Mouse (Mus musculus) A20 (cell line): Measurements from ENCODE around the gene Rps6ka1.
"Not testable (repeated sequence)": the region's sequence is repeated elsewhere in the genome, so short reads cannot be mapped to it uniquely, and the experiment has no call there.

Experiments
- DNase-seq: peaks from one replicate; pipeline ENCODE4 v3.0.0-alpha.2; 2011; ENCODE audit warnings: low read depth, low spot score

Rps6ka1 gene

GRCm38 (mm10) chr4:133887672-133888453 lies at the start of gene Rps6ka1:
Gene Rps6ka1 (minus strand): TSS chr4:133887797.
- DNase-seq, result peak; percentile 92

- no peak for DNase-seq
These were observed 44.2 kb upstream of the Rps6ka1 start for GRCm38 (mm10) chr4:133931785-133932184.

GRCm38 (mm10) chr4:133931349-133931748 lies 43.8 kb upstream of the Rps6ka1 start:
- peak; percentile 58 for DNase-seq

- no peak for DNase-seq
These were observed 41.7 kb upstream of the Rps6ka1 start for GRCm38 (mm10) chr4:133929278-133929670.

GRCm38 (mm10) chr4:133928576-133929277 lies 41.1 kb upstream of the Rps6ka1 start:
- no peak for DNase-seq

GRCm38 (mm10) chr4:133925204-133925603 lies 37.6 kb upstream of the Rps6ka1 start:
- no peak for DNase-seq

GRCm38 (mm10) chr4:133923743-133924142 lies 36.1 kb upstream of the Rps6ka1 start:
- no peak for DNase-seq

GRCm38 (mm10) chr4:133918093-133918825 lies 30.7 kb upstream of the Rps6ka1 start:
- DNase-seq, result not testable (repeated sequence)

- DNase-seq, result no peak
These were observed 24.4 kb upstream of the Rps6ka1 start for GRCm38 (mm10) chr4:133911983-133912382.

GRCm38 (mm10) chr4:133910236-133911211 lies 22.9 kb upstream of the Rps6ka1 start:
- peak; percentile 99 for DNase-seq

- DNase-seq, result no peak
These were observed 20.5 kb upstream of the Rps6ka1 start for GRCm38 (mm10) chr4:133908051-133908450.

GRCm38 (mm10) chr4:133907086-133907485 lies 19.5 kb upstream of the Rps6ka1 start:
- no peak for DNase-seq

GRCm38 (mm10) chr4:133906336-133906735 lies 18.7 kb upstream of the Rps6ka1 start:
- DNase-seq, result not testable (repeated sequence)

GRCm38 (mm10) chr4:133905167-133905566 lies 17.6 kb upstream of the Rps6ka1 start:
- DNase-seq, result no peak

- DNase-seq, result no peak
These were observed 16.7 kb upstream of the Rps6ka1 start for GRCm38 (mm10) chr4:133904326-133904725.

- no peak for DNase-seq
These were observed 15.8 kb upstream of the Rps6ka1 start for GRCm38 (mm10) chr4:133903372-133903771.

GRCm38 (mm10) chr4:133902510-133902909 lies 14.9 kb upstream of the Rps6ka1 start:
- DNase-seq, result peak; percentile 43

GRCm38 (mm10) chr4:133900887-133901286 lies 13.3 kb upstream of the Rps6ka1 start:
- no peak for DNase-seq

- no peak for DNase-seq
These were observed 12.8 kb upstream of the Rps6ka1 start for GRCm38 (mm10) chr4:133900352-133900751.

- DNase-seq, result no peak
These were observed 11.7 kb upstream of the Rps6ka1 start for GRCm38 (mm10) chr4:133899241-133899800.

- no peak for DNase-seq
These were observed 10.6 kb upstream of the Rps6ka1 start for GRCm38 (mm10) chr4:133898151-133898550.
